Mouse (Mus musculus): Measurements from ENCODE around the gene Pik3cb.
A peak's percentile ranks its signal among the peaks of the same experiment; 100 is the strongest.

DNA sequence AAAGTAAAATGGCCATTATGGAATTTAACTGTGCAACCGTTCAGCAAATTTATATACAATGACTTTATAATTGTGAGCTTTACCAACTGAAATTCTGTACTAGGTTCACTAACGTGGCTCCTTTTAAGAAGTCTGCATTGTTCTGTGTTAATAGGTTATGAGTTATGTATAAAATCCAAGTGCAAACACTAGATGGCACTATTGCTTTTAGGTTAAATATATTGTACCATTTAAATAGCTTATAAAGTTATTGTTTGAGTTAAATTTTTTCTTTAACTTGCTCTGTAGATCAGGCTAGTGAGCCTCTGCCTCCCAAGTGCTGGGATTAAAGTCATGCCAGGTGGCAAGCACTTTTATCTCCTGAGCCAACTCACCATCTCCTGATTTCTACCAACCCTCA, 76.2 kb downstream of the Pik3cb start:
- peak; percentile 52 for TF ChIP-seq CTCF (IDR thresholded peaks at IDR 0.05)
- TF ChIP-seq EP300 (IDR thresholded peaks at IDR 0.05), result no peak
